Mouse (Mus musculus) adrenal gland (tissue): ENCODE data around the gene Psd4.

Experiments
- intact Hi-C: fragments of 180-260 bp; cut with DNase I; formaldehyde crosslinking; loops from one replicate; pipeline ENCODE4 v1.15.1; 2025

Psd4 gene

DNA sequence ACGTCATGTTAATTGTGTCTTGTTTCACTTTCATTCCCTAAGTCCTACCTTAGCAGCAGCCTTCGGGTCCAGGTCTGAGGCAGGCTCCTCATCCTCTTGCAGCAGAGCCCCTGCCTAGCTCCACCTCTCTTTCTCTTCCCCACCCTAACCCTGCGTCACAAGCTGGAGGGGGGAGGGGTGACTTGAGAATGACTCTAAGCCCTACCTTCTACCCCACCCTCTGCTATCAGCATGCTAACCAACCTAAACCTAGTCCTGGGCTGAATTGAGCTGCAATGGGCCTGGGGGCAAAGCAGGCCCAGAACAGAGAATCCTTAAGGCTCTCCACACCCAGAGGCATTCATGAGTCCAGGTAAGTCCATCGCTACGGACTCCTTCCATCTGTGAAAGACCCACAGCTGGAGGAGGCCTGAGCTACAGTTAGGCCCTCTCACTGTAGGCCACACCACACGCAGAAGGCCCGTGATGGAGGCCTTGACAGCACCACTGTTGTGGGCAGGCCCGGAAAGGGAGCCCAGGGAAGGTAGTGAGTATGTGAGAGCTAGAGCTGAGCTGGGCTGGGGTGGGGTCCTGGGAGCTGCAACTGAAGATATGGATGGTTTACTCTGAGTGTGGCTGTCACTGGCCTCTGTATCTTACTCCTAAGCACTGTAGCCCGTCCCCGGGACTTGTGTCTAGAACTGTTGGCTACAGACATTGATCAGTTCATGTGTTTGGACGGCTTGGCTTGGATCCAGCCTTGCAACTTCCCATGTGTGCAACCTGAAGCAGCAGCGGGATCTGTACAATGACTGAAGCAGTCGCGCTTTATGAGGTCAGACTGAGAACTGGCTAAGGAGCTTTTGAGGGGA, 18.0 kb downstream of the Psd4 start:
- intact Hi-C loops = no loop called here

DNA sequence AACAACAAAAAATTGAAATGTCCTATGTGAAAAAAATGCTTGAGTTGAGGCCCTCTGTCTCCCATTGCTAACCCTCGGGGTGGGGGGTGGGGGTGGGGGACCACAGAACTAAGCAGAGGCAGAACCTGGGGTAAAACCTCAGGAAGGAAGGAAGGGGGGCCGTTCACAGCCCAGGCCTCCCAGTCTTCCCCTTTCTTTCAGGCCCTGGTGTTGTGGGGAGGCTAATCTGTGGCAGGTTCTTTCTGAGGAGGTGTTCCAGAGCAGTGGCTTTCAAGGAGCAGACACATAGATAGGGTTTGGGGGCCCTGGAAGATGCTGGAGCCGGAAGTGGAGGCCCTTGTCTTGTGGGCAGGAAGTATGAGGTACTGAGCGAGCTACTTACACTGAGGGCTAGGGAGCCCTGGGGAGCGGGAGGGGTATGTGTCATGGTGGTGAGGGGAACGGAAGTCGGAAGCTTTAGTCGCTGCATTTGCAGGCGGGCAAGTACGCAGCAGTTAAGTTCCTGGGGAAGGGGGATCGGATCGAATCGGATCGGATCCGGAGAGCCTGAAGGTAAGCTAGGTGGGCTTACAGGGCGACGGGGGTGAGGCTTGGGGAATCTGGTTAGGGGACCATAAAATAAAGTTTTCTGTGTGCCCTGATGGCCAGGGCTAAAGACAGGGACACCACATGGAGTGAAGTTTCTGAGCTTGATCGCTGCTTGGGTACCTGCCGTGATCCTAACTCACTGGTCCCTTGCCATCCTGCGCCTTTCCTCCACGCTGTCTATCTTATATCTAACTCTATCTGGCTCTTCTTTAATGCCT, 19.0 kb downstream of the Psd4 start:
- intact Hi-C loops = no loop called here

DNA sequence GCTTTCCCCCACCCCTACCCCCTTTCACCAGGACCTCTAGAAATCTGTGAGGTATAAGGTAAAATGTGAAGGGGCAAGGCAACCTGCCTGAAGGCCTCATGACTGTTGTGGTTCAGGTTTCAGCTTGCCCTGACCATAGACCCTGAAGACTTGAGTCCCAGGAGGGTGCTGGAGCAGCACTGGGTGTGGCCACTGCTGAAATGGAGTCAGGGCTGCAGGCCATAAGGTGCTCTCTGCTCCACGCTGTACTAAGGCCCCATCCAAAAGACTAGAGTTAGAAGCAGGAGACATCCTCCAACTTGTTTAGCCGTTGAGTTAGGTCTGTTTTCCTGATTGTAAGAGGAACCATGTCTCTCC, 19.6 kb downstream of the Psd4 start:
- intact Hi-C loops = no loop called here

GRCm38 (mm10) chr2:24387361-24388283, 20.2 kb downstream of the Psd4 start:
- intact Hi-C loops = no loop called here

GRCm38 (mm10) chr2:24393251-24393650, 25.9 kb downstream of the Psd4 start:
- intact Hi-C loops = no loop called here

GRCm38 (mm10) chr2:24397115-24397514, 29.7 kb downstream of the Psd4 start:
- intact Hi-C loops = no loop called here

DNA sequence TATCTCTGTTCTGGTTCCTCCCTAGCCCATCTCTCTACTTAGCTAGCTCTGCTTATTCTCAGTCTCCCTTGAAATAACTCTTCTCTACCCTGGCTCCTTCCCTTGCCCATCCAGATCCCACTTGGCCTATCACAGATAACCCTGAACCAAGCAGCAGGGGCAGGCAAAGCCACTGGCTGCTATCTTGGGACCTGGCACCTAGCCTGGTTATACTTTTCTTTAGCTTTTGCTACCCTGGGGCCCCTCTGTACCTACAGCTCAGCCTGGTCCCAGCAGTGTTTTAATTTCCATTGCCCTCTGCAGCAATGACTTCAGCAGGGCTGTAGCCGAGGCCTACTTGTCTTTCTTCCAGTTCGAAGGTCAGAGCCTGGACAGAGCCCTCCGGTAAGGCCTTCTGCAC, 33.3 kb downstream of the Psd4 start:
- intact Hi-C loops = no loop called here

GRCm38 (mm10) chr2:24405345-24406012, 38.1 kb downstream of the Psd4 start:
- intact Hi-C loops = loop anchor here (1.0 to 5.0 kb wide), 2 partner anchors 43 to 108 kb away; no protein-coding TSS in a partner anchor

- intact Hi-C loops = loop anchor here (5.0 kb wide), 1 partner anchor 46 kb away; no protein-coding TSS in a partner anchor
Measured at GRCm38 (mm10) chr2:24407701-24408485, 40.5 kb downstream of the Psd4 start.

- intact Hi-C loops = loop anchor here (1.0 to 5.0 kb wide), 2 partner anchors 47 to 159 kb away; no protein-coding TSS in a partner anchor
Measured at GRCm38 (mm10) chr2:24409166-24409565, 41.8 kb downstream of the Psd4 start.

DNA sequence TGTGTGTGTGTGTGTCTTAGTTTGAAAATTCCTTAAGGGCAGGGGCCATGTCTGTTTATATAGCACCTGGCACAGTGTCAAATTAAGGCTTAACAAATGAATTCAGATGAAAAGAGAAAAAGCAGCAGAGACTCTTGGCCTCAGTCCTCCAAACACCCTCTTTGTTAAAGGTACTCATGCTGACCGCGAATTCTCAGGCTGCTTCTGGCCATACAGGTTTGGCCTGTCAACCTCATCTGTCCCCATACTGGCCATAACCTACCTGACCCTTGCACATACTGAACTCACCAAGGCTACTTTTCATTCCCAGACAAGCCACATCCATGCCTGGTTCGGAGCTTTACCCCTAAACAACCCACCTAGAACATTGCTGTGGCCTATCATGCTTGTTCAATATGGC, 45.8 kb downstream of the Psd4 start:
- intact Hi-C loops = loop anchor here (10.0 kb wide), 1 partner anchor 82 kb away; no protein-coding TSS in a partner anchor

DNA sequence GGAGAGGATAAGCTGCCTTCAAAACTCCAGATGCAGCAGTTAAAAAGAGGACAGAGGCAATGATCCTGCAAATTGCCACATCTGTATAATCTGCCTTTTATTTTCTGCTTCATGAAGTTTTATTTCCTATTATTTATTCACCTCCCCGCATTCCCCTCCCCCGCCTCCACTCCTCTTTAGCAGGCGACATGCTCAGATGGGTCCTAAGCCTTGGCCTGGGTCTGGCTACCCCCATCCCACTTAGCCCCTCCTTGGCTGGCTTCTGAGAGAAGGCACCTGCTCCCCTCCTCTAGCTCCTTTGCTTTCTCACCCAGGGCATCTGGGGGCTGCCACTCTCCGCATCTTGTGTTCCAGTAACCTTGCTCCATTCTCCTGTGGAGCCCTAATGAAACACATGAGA, 46.3 kb downstream of the Psd4 start:
- intact Hi-C loops = loop anchor here (10.0 kb wide), 1 partner anchor 81 kb away; no protein-coding TSS in a partner anchor

DNA sequence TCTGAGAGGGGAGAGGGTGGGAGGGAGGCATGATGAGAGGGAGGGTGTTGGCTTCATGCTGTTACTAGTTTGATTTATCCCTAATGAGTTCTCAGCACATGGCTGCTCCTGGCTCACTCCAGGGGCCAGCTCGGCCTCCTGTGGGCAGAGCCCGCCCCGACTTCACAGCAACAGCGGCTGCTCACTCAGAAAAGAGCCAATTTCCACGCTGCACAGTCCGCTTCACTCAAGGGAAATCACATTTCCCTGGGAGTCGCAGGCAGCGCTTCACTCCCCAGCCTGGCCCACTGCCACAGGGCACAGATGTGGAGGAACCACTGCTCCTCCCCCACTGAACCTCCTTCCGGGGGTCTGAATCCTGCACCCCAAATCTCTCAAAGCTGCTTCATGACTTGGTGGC, 49.3 kb downstream of the Psd4 start:
- intact Hi-C loops = loop anchor here (10.0 kb wide), 1 partner anchor 78 kb away; no protein-coding TSS in a partner anchor

DNA sequence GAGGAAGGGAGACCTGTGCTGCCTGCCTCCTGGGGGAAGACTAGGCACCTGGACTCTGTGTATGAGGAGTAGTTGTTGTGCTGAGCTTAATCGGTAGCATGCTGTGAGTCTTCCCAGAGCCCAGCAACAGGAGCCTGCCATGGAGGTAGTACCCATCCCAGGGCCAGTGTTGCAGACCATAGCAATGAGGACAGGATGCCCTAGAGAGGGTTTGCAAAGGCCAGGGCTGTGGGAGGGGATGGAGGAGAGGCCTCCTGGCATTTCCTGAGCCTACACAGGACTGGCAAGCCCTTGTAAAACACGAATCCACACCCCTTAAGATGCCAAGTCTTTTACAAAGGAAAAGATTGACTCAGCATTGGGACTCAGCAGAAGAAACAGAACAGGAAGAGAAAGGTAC, 49.7 kb downstream of the Psd4 start:
- intact Hi-C loops = loop anchor here (10.0 kb wide), 1 partner anchor 78 kb away; no protein-coding TSS in a partner anchor

GRCm38 (mm10) chr2:24417564-24417963, 50.2 kb downstream of the Psd4 start:
- intact Hi-C loops = loop anchor here (10.0 kb wide), 1 partner anchor 77 kb away; no protein-coding TSS in a partner anchor

- intact Hi-C loops = no loop called here
Measured at GRCm38 (mm10) chr2:24421211-24421863, 54.0 kb downstream of the Psd4 start.

GRCm38 (mm10) chr2:24422815-24423214, 55.4 kb downstream of the Psd4 start:
- intact Hi-C loops = no loop called here

GRCm38 (mm10) chr2:24425630-24426029, 58.2 kb downstream of the Psd4 start:
- intact Hi-C loops = no loop called here
